ENCODE assay signal across 7 mouse cellular contexts in genomic region chrX:35683332-35683731, GRCm38 (mm10).
A peak's percentile ranks its signal among the peaks of the same experiment; 100 is the strongest.
DNase-seq lines count a peak whose midpoint lies in the region; ATAC-seq and TF ChIP-seq lines count a peak whose summit lies in the region.
"Not testable (repeated sequence)": the region's sequence is repeated elsewhere in the genome, so short reads cannot be mapped to it uniquely, and the experiment has no call there.

No protein-coding gene starts in this region.

- not testable (repeated sequence) for TF ChIP-seq POLR2A in CH12.LX (IDR thresholded peaks at IDR 0.05; ENCODE audit: low read depth, low read length)

- H3K36me3 ChIP-seq in CH12.LX (replicated peaks in 1 of 2; ENCODE audit: control insufficient read depth in 1 of 2, insufficient read depth in 1 of 2, low read length in 1 of 2); lung, embryonic 14.5 days (ENCODE audit: insufficient read depth): not testable (repeated sequence)

- not testable (repeated sequence) for H3K9ac ChIP-seq in CH12.LX (ENCODE audit: insufficient read depth, low read depth); lung, embryonic 14.5 days

- not testable (repeated sequence) for H3K79me2 ChIP-seq in CH12.LX (replicated peaks; ENCODE audit: control insufficient read depth, extremely low read depth, insufficient read depth, poor library complexity, severe bottlenecking)

- not testable (repeated sequence) for ATAC-seq in lung, embryonic 14.5 days (ENCODE audit: insufficient read depth)

- not testable (repeated sequence) for H3K9me3 ChIP-seq in CH12.LX (replicated peaks; ENCODE audit: low read length); lung, embryonic 14.5 days (ENCODE audit: low read depth, low read length)

- peak overlapping the region; percentile 36; the same call in 1 of the 2 replicates for H3K4me2 ChIP-seq in CH12.LX (ENCODE audit: insufficient read depth, low read depth, poor library complexity, severe bottlenecking)
- H3K4me2 ChIP-seq in lung, embryonic 14.5 days, result not testable (repeated sequence)

- not testable (repeated sequence) for H3K4me3 ChIP-seq in CH12.LX (replicated peaks in 1 of 3; ENCODE audit: low read depth in 2 of 3, low read length in 2 of 3, poor library complexity in 1 of 3); layer of hippocampus, adult 2 months; lung, embryonic 14.5 days (ENCODE audit: low read depth, low read length)

- H3K4me1 ChIP-seq in CH12.LX (ENCODE audit: control insufficient read depth in 1 of 2, insufficient read depth in 2 of 2); lung, embryonic 14.5 days (ENCODE audit: insufficient read depth): not testable (repeated sequence)

- peak; percentile 33 for TF ChIP-seq RAD21 in CH12.LX (IDR thresholded peaks at IDR 0.05; ENCODE audit: low read depth, low read length)

- peak; percentile 28 to 48; a peak in 3 of 4 replicates for TF ChIP-seq CTCF in CH12.LX (conservative IDR thresholded peaks at IDR 0.05 in 1 of 2, IDR thresholded peaks at IDR 0.05 in 1 of 2; ENCODE audit: low read depth in 2 of 2, low read length in 2 of 2)
- TF ChIP-seq CTCF in layer of hippocampus, adult 2 months (conservative IDR thresholded peaks at IDR 0.05), result peak; percentile 39
- TF ChIP-seq CTCF in lung, embryonic 14.5 days (IDR thresholded peaks at IDR 0.05; ENCODE audit: low read depth), result peak; percentile 23; the same call in 1 of the 2 replicates

- in situ Hi-C loops in CH12.LX (cut with MboI; ENCODE audit: low pct_ligation_motif_present, low pct_unique_long_range_greater_than_20kb, low sequenced_read_pairs), result not testable (repeated sequence)

- not testable (repeated sequence) for H3K27ac ChIP-seq in CH12.LX (ENCODE audit: insufficient read depth, low read depth); layer of hippocampus, adult 2 months; lung, embryonic 14.5 days (ENCODE audit: low read depth)

- dilution Hi-C loops in CH12.LX (cut with MboI; ENCODE audit: extremely low pct_ligation_motif_present, extremely low pct_unique_long_range_greater_than_20kb, low sequenced_read_pairs), result not testable (repeated sequence)

- H3K27me3 ChIP-seq in CH12.LX (replicated peaks); lung, embryonic 14.5 days (ENCODE audit: insufficient read depth, low read length): not testable (repeated sequence)

- 63% methylated on average over 10 of the region's 12 CpGs for WGBS in lung, embryonic 14.5 days

- peak; percentile 22 for DNase-seq in CH12.LX (ENCODE audit: extremely low read depth)
- DNase-seq in adrenal gland, postnatal 10 days, result peak; percentile 7
- peak; percentile 0 for DNase-seq in heart, adult 8-10 months (ENCODE audit: low spot score)
- peak; percentile 19 for DNase-seq in kidney, adult 18-20 months
- DNase-seq in layer of hippocampus, adult 2 months (ENCODE audit: low spot score in 2 of 2), result not testable (repeated sequence)
- peak; percentile 4 for DNase-seq in lung, embryonic 14.5 days
- DNase-seq in spleen, postnatal 10 days (ENCODE audit: low spot score in 2 of 2), result peak; percentile 4 to 13

- not testable (repeated sequence) for TF ChIP-seq EP300 in CH12.LX (IDR thresholded peaks at IDR 0.05; ENCODE audit: low read length)
